Mouse (Mus musculus): ENCODE data around the gene Pnp. TPM values are rescaled to one million over a fixed set of nuclear protein-coding genes. Genes with fewer than 3 reads are reported as not detected.
"Not testable (repeated sequence)": the region's sequence is repeated elsewhere in the genome, so short reads cannot be mapped to it uniquely, and the experiment has no call there.

Pnp gene
- polyA plus RNA-seq, 1 experiment from 2014 or later: 23.2 TPM

DNA sequence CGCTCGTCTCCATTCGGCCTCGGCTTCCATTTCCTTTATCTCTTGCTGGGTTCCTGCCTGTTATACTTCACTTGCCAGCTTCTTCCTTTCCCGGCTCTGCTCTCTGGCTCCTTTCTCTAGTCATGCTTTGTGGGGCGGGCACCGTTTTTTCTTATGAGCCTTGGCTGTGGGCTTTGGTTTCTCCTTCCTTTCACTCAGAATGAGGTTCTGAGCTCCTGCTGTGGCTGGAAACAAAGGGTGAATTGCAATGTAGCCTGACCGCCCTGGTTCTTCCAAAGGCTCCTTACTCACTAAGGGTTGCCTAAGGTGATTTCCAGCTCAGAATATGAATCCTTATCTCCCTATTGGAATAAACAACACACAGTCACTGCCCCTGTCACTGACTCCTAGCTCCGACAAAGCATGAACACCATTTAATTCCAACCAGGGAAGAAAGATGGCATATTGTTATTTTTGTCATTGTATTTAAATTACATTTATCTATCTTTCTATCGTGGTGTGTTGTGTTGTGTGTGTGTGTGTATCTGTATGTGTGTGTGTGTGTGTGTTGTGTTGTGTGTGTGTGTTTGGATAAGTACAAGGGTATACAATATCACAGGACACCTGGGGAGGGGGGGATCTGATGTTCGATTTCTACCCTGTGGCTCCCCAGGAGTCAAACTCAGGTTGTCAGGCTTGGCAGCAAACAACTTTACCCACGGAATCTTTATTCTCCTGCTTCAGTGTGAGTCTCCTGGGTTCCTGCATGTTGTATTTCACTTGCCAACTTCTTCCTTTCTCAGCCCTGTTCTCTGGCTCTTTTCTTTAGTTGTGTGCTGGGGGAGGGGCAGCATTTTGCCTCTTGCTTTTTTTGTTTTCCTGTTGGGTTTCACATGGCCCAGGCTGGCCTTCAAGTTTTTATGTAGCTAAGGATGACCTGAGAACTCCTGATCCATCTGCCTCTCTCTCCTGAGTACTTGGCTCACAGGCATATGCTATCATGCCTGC is 39.0 kb downstream of the Pnp start:
- peak; percentile 46 for DNase-seq (ENCODE audit: low spot score)
- 0 out of 2 replicates have a peak, but pooled peaks cover 5% of the 10 kb centered on the region for H3K4me1 ChIP-seq (replicated peaks; ENCODE audit: control insufficient read depth, insufficient read depth, low read length)
- no peaks in the 10 kb centered on the region for H3K36me3 ChIP-seq (replicated peaks; ENCODE audit: control insufficient read depth, insufficient read depth)
- no peak overlapping the region for H3K9ac ChIP-seq
- peak; percentile 57; the same call in 1 of the 2 replicates for ATAC-seq (ENCODE audit: low FRiP score)
- peak overlapping the region; percentile 24; the same call in 1 of the 2 replicates for H3K4me2 ChIP-seq (replicated peaks)
- no peak overlapping the region for H3K4me3 ChIP-seq (replicated peaks; ENCODE audit: low read length)
- H3K9me3 ChIP-seq (ENCODE audit: control insufficient read depth, low read length): no peaks in the 10 kb centered on the region
- no peaks in the 10 kb centered on the region for H3K27me3 ChIP-seq (ENCODE audit: control insufficient read depth, insufficient read depth, low read length)
- WGBS: 7% methylated on average over 12 of the region's 12 CpGs
- peak overlapping the region; percentile 7; the same call in 1 of the 2 replicates for H3K27ac ChIP-seq

DNA sequence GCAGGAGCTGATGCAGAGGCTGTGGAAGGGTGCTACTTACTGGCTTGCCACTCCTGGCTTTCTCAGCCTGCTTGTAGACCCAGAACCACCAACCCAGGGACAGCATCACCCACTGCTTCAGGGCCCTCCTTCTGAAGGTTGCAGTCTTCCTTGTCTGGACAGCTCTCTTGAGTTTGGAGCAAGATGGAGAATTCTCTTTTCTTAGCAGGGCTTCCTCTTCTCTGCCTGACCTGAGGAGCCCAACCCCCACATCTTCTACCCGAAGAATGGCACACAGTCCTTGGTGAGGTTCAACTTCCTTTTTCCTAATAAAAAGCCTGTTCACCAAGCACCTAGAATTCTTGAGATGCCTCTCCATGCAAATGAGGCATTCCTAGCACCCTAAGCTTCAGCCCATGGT is 39.9 kb downstream of the Pnp start:
- H3K4me3 ChIP-seq (replicated peaks; ENCODE audit: low read length): no peak overlapping the region
- DNase-seq (ENCODE audit: low spot score) (no peak), ATAC-seq (ENCODE audit: low FRiP score) (no peak)
- 0 out of 2 replicates have a peak, but pooled peaks cover 5% of the 10 kb centered on the region for H3K4me1 ChIP-seq (replicated peaks; ENCODE audit: control insufficient read depth, insufficient read depth, low read length)
- H3K4me2 ChIP-seq (replicated peaks): no peak overlapping the region
- H3K36me3 ChIP-seq (replicated peaks; ENCODE audit: control insufficient read depth, insufficient read depth): no peaks in the 10 kb centered on the region
- no peaks in the 10 kb centered on the region for H3K27me3 ChIP-seq (ENCODE audit: control insufficient read depth, insufficient read depth, low read length)
- no peak overlapping the region for H3K27ac ChIP-seq
- no peak overlapping the region for H3K9ac ChIP-seq
- H3K9me3 ChIP-seq (ENCODE audit: control insufficient read depth, low read length): no peaks in the 10 kb centered on the region
- 84% methylated on average over 1 of the region's 1 CpGs for WGBS

DNA sequence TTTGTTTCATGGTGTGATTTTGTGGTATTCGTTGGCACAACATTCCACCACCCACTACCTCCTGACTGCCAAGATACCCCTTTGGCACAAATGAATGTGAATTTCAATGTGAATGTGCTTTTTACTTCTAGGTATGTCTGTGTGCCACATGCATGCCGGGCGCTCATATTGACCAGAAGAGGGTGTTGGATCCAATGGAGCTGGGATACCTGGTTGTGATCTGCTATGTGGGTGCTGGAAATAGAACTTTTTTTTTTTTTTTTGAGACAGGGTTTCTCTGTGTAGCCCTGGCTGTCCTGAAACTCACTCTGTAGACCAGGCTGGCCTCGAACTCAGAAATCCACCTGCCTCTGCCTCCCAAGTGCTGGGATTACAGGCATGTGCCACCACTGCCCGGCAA is 42.2 kb downstream of the Pnp start:
- H3K9me3 ChIP-seq (ENCODE audit: control insufficient read depth, low read length); DNase-seq (ENCODE audit: low spot score); H3K4me1 ChIP-seq (replicated peaks; ENCODE audit: control insufficient read depth, insufficient read depth, low read length); H3K36me3 ChIP-seq (replicated peaks; ENCODE audit: control insufficient read depth, insufficient read depth); H3K27ac ChIP-seq; H3K27me3 ChIP-seq (ENCODE audit: control insufficient read depth, insufficient read depth, low read length); ATAC-seq (ENCODE audit: low FRiP score); H3K9ac ChIP-seq; H3K4me2 ChIP-seq (replicated peaks); H3K4me3 ChIP-seq (replicated peaks; ENCODE audit: low read length): not testable (repeated sequence)
- WGBS: 93% methylated on average over 4 of the region's 5 CpGs

DNA sequence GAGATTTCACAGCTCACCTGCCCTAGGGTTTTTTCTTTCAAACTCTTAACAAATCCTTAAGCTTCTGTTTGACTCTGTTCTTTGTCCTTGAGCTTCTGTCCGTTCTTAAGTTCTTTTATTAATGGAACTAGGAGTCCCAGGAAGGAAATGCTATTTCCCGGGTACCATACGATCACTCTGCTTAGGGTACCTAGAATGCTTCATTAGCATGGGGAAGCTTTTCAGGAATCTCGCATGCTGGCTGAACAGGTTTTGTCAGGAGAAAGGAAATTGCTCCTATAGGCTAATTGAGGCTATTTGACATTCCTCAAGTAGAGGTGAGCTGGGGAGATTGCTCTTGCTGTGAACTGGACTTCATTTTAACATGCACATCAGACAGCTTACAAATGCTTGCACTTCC is 42.8 kb downstream of the Pnp start:
- Histone ChIP-seq H3K9me3 (ENCODE audit: control insufficient read depth, low read length) (no peaks in the 10 kb centered on the region), H3K4me2 (replicated peaks) (no peak overlapping the region), H3K4me3 (replicated peaks; ENCODE audit: low read length) (no peak overlapping the region), H3K27me3 (ENCODE audit: control insufficient read depth, insufficient read depth, low read length) (no peaks in the 10 kb centered on the region), H3K9ac (no peak overlapping the region), H3K27ac (no peak overlapping the region), H3K4me1 (replicated peaks; ENCODE audit: control insufficient read depth, insufficient read depth, low read length) (0 out of 2 replicates have a peak, but pooled peaks cover 5% of the 10 kb centered on the region), H3K36me3 (replicated peaks; ENCODE audit: control insufficient read depth, insufficient read depth) (no peaks in the 10 kb centered on the region)
- DNase-seq (ENCODE audit: low spot score) (no peak), ATAC-seq (ENCODE audit: low FRiP score) (no peak)
- WGBS: 57% methylated on average over 4 of the region's 4 CpGs

DNA sequence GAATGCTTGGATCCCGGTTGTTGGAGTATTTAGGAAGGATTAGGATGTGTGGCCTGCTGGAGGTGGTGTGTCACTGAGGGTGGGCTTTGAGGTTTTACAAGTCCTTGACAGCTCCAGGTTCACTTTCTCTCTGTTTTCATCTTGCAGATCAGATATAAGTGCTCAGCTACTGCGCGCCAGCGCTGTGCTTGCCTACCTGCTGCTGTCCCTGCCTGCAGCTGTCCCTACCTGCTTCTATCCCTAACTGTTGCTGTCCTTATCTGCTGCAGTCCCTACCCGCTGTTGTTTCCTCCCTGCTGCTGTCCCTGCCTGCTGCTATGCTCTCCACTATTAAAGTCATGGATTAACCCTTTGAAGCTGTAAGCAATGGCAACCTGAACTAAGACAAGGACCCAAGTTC is 44.1 kb downstream of the Pnp start:
- Histone ChIP-seq H3K4me1 (replicated peaks; ENCODE audit: control insufficient read depth, insufficient read depth, low read length) (no peaks in the 10 kb centered on the region), H3K27ac (no peak overlapping the region), H3K4me2 (replicated peaks) (no peak overlapping the region), H3K27me3 (ENCODE audit: control insufficient read depth, insufficient read depth, low read length) (no peaks in the 10 kb centered on the region), H3K9me3 (ENCODE audit: control insufficient read depth, low read length) (no peaks in the 10 kb centered on the region), H3K9ac (no peak overlapping the region), H3K36me3 (replicated peaks; ENCODE audit: control insufficient read depth, insufficient read depth) (no peaks in the 10 kb centered on the region), H3K4me3 (replicated peaks; ENCODE audit: low read length) (no peak overlapping the region)
- DNase-seq (ENCODE audit: low spot score) (no peak), ATAC-seq (ENCODE audit: low FRiP score) (no peak)
- 61% methylated on average over 5 of the region's 5 CpGs for WGBS

DNA sequence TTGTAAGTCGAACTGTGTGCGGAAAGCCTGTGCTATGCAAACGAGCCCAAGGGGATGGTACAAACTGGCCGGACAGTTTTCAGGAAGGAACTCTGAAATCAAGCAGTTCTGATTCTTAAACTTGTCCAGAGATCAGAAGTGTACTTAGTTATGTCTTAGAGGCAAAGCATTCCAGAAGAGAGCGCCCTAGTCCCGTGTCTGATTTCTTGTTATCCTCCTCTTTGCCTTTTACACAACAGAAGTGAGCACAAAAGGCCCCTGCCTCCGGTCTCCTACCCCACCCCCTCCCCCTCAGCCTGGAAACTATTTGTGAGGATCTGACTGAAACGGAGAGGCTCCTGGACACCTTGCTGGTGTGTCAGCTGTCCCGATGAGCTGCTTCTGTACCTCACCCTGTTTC is 45.8 kb downstream of the Pnp start:
- Histone ChIP-seq H3K27me3 (ENCODE audit: control insufficient read depth, insufficient read depth, low read length) (no peaks in the 10 kb centered on the region), H3K4me1 (replicated peaks; ENCODE audit: control insufficient read depth, insufficient read depth, low read length) (no peaks in the 10 kb centered on the region), H3K36me3 (replicated peaks; ENCODE audit: control insufficient read depth, insufficient read depth) (no peaks in the 10 kb centered on the region), H3K4me2 (replicated peaks) (no peak overlapping the region), H3K9ac (no peak overlapping the region), H3K27ac (no peak overlapping the region), H3K9me3 (ENCODE audit: control insufficient read depth, low read length) (no peaks in the 10 kb centered on the region), H3K4me3 (replicated peaks; ENCODE audit: low read length) (no peak overlapping the region)
- ATAC-seq (ENCODE audit: low FRiP score) (no peak), DNase-seq (ENCODE audit: low spot score) (no peak)
- WGBS: 10% methylated on average over 9 of the region's 9 CpGs

DNA sequence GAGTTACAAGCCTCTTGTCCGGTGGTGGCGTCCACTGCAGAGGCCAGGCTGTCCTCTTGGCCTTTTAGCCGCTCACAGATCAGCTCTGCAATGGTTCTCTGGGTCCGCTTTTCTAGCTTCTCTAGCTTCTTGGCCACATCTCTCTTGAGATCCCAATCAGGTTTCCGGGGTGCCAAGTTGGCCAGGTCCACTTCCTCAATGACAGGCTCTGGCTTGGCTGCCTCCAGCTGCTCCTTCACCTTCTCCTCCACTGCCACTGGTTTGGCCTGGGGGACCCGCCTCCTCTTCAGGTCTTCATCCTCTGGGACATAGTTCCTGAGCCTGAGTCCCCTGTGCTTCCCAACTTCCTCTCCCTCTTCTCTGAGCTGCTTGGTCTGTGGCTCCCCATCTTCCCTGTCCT is 47.6 kb downstream of the Pnp start:
- H3K9me3 ChIP-seq (ENCODE audit: control insufficient read depth, low read length); H3K4me3 ChIP-seq (replicated peaks; ENCODE audit: low read length); H3K27me3 ChIP-seq (ENCODE audit: control insufficient read depth, insufficient read depth, low read length); H3K4me2 ChIP-seq (replicated peaks); H3K9ac ChIP-seq; H3K4me1 ChIP-seq (replicated peaks; ENCODE audit: control insufficient read depth, insufficient read depth, low read length); ATAC-seq (ENCODE audit: low FRiP score); H3K27ac ChIP-seq; DNase-seq (ENCODE audit: low spot score); H3K36me3 ChIP-seq (replicated peaks; ENCODE audit: control insufficient read depth, insufficient read depth): not testable (repeated sequence)
- 98% methylated on average over 6 of the region's 6 CpGs for WGBS

DNA sequence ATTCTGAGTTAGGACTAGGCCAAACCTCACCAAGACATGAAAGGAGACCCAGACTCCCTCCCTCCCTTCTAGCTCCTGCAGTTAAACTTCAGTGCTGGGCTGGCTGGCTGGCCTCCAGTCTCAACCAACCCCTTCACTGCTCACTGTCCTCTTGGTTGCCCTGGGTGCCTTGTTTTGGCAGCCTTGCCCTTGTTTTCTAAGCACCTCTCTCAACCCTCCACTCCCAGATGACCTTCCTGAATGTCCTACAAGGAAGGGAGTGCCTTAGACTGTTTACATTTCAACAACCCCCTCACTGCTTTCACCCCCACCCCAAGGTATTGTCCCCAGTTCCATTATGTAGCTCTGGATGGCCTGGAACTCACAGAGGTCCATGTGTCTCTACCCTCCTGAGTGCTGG is 48.7 kb downstream of the Pnp start:
- Histone ChIP-seq H3K4me1 (replicated peaks; ENCODE audit: control insufficient read depth, insufficient read depth, low read length) (no peaks in the 10 kb centered on the region), H3K36me3 (replicated peaks; ENCODE audit: control insufficient read depth, insufficient read depth) (no peaks in the 10 kb centered on the region), H3K4me3 (replicated peaks; ENCODE audit: low read length) (no peak overlapping the region), H3K9ac (no peak overlapping the region), H3K27ac (no peak overlapping the region), H3K9me3 (ENCODE audit: control insufficient read depth, low read length) (no peaks in the 10 kb centered on the region), H3K27me3 (ENCODE audit: control insufficient read depth, insufficient read depth, low read length) (no peaks in the 10 kb centered on the region), H3K4me2 (replicated peaks) (no peak overlapping the region)
- ATAC-seq (ENCODE audit: low FRiP score) (no peak), DNase-seq (ENCODE audit: low spot score) (no peak)

DNA sequence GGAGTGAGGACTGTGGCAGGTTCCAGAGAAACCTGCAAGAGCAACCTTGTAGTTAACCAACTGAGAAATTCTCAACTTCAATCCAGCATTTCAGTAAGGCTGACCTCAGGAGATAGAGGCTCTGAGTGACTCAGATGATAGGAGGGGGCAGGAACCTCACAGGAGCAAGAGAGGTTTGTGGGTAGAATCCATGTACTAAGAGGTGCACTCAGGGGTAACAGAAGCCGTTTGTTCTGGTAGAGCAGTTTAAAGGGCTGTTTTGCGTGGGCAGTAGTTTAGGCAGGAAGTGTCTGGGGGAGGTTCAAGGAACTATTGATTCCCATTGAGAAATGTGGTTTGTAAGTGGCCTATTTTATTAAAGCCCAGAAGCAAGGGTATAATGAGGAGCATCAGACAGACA is 50.3 kb downstream of the Pnp start:
- H3K4me3 ChIP-seq (replicated peaks; ENCODE audit: low read length): no peak overlapping the region
- no peak overlapping the region for H3K9ac ChIP-seq
- no peaks in the 10 kb centered on the region for H3K4me1 ChIP-seq (replicated peaks; ENCODE audit: control insufficient read depth, insufficient read depth, low read length)
- H3K4me2 ChIP-seq (replicated peaks): no peak overlapping the region
- no peak overlapping the region for H3K27ac ChIP-seq
- ATAC-seq (ENCODE audit: low FRiP score) (no peak), DNase-seq (ENCODE audit: low spot score) (no peak)
- H3K27me3 ChIP-seq (ENCODE audit: control insufficient read depth, insufficient read depth, low read length): no peaks in the 10 kb centered on the region
- no peaks in the 10 kb centered on the region for H3K36me3 ChIP-seq (replicated peaks; ENCODE audit: control insufficient read depth, insufficient read depth)
- H3K9me3 ChIP-seq (ENCODE audit: control insufficient read depth, low read length): no peaks in the 10 kb centered on the region
- 39% methylated on average over 2 of the region's 2 CpGs for WGBS
